Mouse (Mus musculus): ENCODE data around the gene Eif2s2.

Gene Eif2s2

GRCm38 (mm10) chr2:154893045-154893385 lies 280 bp upstream of the Eif2s2 start:
- no peak for DNase-seq (ENCODE audit: low read depth, low spot score)

GRCm38 (mm10) chr2:154891585-154891984 lies 1.1 kb downstream of the Eif2s2 start:
- DNase-seq (ENCODE audit: low read depth, low spot score) = no peak

DNA sequence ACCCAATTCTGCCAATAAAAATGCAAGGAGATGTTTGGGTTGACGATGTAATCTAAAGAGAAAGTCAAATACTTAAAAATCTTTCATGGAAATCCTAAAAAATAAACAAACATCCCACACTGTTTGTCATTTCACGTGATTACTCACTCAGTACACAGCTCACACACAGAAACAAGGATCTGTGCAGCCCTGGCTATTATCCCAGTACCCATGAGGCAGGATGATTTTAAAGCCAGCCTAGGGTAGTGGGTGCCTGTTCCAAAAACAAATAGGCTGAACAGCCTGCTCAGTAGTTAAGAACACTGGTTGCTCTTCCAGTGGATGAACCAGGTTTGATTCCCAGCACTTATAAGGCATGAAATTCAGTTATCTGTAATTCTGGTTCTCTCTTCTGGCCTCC lies 16.1 kb downstream of the Eif2s2 start:
- no peak for DNase-seq (ENCODE audit: low read depth, low spot score)

GRCm38 (mm10) chr2:154869954-154870641 lies 22.6 kb downstream of the Eif2s2 start:
- DNase-seq (ENCODE audit: low read depth, low spot score) = no peak

GRCm38 (mm10) chr2:154868106-154868505 lies 24.6 kb downstream of the Eif2s2 start:
- DNase-seq (ENCODE audit: low read depth, low spot score) = no peak

GRCm38 (mm10) chr2:154865696-154866095 lies 27.0 kb downstream of the Eif2s2 start:
- no peak for DNase-seq (ENCODE audit: low read depth, low spot score)

GRCm38 (mm10) chr2:154863672-154864071 lies 29.1 kb downstream of the Eif2s2 start:
- no peak for DNase-seq (ENCODE audit: low read depth, low spot score)

- no peak for DNase-seq (ENCODE audit: low read depth, low spot score)
These were observed 37.4 kb downstream of the Eif2s2 start for GRCm38 (mm10) chr2:154855383-154855782.

DNA sequence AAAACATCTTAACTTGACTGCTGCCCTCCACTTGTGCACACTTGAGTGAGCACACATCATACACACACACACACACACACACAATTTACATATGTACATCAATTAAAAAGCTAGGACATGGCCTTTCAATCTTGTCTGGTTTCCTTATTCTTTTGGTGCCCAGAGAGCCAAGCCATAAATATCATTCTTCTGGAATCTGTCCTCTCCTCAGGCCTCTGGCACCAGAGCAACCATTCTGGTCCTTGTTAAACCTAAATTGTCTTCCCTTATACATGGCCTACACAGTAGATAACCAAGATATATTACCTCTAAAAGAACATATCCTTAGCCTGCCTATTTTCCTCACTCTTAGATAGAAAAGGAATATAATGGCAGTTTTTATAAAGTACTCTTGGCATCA lies 44.6 kb downstream of the Eif2s2 start:
- no peak for DNase-seq (ENCODE audit: low read depth, low spot score)

DNA sequence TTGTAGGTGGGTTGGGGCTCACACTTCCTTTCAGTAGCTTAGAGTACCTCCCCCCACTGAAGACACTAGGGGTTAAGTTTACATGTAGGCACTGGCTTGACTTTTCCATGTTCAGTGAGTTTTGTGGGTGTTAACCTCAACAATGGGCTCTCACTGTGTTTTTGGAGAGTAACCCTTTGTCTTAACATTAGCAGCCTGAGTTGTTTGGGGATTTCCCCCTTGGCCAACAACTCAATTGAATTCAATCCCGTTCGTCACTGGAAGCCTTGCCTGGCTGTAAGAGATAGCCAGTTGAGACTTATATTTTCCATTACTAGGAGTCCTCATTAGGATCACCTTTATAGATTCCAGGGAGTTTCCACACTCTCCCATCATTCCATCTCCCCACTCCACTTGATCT lies 56.2 kb downstream of the Eif2s2 start:
- no peak for DNase-seq (ENCODE audit: low read depth, low spot score)

DNA sequence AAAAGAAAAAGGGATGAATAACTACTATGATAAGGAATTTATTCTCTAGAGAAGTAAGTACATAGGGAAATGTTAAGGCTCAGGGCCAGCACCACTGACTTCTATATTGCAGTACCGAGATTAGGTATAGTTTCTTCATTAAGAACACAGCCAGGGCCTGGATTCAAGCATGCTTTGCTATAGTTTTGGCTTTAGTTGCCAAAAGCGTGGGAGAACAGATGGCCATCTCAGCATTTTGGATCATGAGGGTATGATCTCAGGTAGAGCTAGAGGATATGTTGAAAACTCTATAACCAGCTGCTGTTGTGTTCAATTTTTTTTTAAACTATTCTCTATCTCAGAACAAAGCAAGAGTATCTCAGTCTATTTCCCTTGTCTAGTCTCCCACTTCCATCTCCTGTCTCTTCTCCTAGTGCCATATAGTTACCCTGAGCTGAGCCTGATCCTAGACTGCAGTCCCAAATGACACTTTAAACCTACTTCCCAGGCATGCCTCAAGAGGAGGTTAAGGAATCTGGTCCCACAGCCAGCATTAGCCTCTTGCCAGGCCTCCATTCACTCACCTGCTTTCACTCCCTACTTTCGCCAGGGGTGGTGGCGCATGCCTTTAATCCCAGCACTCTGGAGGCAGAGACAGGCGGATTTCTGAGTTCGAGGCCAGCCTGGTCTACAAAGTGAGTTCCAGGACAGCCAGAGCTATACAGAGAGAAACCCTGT lies 58.4 kb downstream of the Eif2s2 start:
- DNase-seq (ENCODE audit: low read depth, low spot score) = no peak

- no peak for DNase-seq (ENCODE audit: low read depth, low spot score)
These were observed 60.3 kb downstream of the Eif2s2 start for GRCm38 (mm10) chr2:154832471-154832870.

DNA sequence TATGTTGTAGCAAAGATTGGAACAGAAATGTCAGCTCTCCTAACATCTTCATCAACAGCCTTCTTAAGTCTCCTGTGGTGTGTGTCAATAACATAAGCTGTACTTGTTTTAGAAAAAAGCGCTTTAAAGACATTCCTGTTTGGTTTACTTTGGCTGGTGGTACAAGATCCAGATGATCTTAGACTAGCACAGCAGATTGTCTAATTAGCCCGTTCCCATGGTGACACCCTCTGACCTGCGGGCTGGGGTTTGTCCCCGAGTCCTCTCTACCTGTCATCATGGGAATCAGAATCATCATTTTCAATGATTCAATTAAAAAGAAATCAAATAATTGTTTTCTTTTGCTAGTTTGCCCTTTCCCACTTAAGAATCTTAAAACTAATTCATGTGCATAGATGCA lies 65.2 kb downstream of the Eif2s2 start:
- DNase-seq (ENCODE audit: low read depth, low spot score) = no peak

GRCm38 (mm10) chr2:154826054-154826538 lies 66.6 kb downstream of the Eif2s2 start:
- no peak for DNase-seq (ENCODE audit: low read depth, low spot score)

All from ES-CJ7 (cell line).